Mouse (Mus musculus): Measurements from ENCODE around the gene Ryr3. TPM values are rescaled to one million over a fixed set of nuclear protein-coding genes. Genes with fewer than 3 reads are reported as not detected.

Ryr3 gene
- polyA plus RNA-seq, 1 experiment, result not detected

DNA sequence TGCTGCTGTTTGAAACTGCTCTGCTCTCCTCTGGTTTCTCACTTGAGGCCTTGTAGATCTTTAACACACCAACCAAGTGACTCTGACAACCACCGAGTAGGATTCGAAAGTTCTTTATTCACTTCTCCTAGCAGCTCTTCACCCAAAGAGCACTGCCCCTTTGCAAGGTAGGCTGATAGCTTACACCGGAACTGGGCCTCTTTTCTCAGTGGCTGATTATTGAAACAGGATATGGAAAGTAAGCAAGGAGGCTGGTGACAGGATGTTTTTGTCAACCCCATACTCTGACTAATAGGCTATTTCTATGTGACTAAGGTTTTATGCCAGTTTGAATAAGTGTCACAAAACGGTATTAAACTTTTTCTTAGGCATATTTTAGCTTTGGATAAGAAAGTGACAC lies 502.2 kb downstream of the Ryr3 start:
- WGBS, result 80% methylated on average over 4 of the region's 4 CpGs

DNA sequence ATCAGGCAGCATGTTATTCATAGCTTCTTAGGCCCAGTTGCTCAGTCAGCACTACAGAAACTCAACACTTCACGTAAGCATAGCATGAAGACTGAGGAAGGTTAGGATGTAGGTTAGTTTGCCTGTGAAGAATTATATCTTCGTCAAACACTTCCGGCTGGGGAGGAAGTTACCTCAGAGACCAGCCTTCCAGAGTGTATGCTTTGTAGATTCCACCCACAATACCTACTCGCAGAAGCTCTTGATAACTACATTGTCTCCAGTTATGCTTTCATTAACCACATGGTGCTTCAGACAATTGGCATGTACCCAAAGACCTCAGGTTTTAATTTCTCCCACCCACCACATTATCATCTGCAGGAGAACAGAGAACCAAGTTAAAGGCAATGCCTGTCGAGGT lies 535.1 kb downstream of the Ryr3 start:
- Histone ChIP-seq H3K27ac (ENCODE audit: insufficient read depth, low read depth, low read length) (no peak overlapping the region), H3K4me3 (ENCODE audit: insufficient read depth, low read depth, low read length) (no peak overlapping the region), H3K4me1 (ENCODE audit: control insufficient read depth, insufficient read depth, low read length) (no peaks in the 10 kb centered on the region)
- TF ChIP-seq POLR2A (IDR thresholded peaks at IDR 0.05; ENCODE audit: insufficient read depth, low read depth, low read length), result no peak
- no peak for TF ChIP-seq CTCF (IDR thresholded peaks at IDR 0.05; ENCODE audit: insufficient read depth, low read depth, low read length)
- 81% methylated on average over 5 of the region's 5 CpGs for WGBS

More for the DNA sequence above, 502.2 kb downstream of the Ryr3 start:
- H3K27ac ChIP-seq (ENCODE audit: insufficient read depth, low read depth, low read length), result no peak overlapping the region
- no peaks in the 10 kb centered on the region for H3K4me1 ChIP-seq (ENCODE audit: control insufficient read depth, insufficient read depth, low read length)
- no peak for TF ChIP-seq CTCF (IDR thresholded peaks at IDR 0.05; ENCODE audit: insufficient read depth, low read depth, low read length)
- no peak for TF ChIP-seq POLR2A (IDR thresholded peaks at IDR 0.05; ENCODE audit: insufficient read depth, low read depth, low read length)
- no peak overlapping the region for H3K4me3 ChIP-seq (ENCODE audit: insufficient read depth, low read depth, low read length)

DNA sequence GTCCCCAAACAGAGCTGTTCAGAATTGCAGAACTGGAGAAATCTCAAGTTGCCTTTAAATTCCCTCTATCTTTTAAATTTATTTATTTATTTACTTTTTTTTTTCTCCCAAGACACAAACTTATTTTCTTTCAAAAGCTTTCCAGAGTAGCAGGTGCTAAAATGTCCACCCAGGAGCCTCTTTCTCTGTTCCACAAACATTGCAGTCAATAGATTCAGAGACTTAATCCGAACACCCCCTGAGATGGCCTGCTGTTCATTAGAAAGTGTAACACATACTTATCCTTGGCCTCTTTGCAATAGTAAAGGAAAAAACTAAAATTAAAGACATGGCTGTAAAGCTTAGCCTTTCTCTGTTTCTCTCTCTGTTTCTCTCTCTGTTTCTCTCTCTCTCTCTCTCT lies 539.6 kb downstream of the Ryr3 start:
- Histone ChIP-seq H3K4me1 (ENCODE audit: control insufficient read depth, insufficient read depth, low read length) (no peaks in the 10 kb centered on the region), H3K4me3 (ENCODE audit: insufficient read depth, low read depth, low read length) (no peak overlapping the region), H3K27ac (ENCODE audit: insufficient read depth, low read depth, low read length) (no peak overlapping the region)
- 70% methylated on average over 1 of the region's 1 CpGs for WGBS
- TF ChIP-seq POLR2A (IDR thresholded peaks at IDR 0.05; ENCODE audit: insufficient read depth, low read depth, low read length) (no peak), CTCF (IDR thresholded peaks at IDR 0.05; ENCODE audit: insufficient read depth, low read depth, low read length) (no peak)

DNA sequence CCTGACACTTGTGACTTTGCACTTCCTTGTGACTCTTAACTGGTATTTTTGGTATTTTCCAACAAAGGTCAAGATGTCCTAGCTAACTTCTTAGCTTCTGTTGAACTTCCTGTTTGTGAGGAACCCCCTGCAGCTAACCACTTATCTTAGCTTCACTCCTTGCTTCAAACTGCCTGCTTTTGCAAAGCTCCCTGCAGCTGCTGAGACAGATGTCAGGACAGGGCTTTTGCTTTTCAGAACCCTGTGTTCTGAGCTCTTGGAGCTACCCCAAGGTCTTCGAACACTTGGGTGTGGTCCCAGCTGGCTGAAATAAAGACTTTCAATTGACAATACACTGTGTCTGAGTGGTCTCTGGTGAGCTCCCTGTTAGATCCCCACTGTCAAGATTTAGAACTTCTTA lies 540.2 kb downstream of the Ryr3 start:
- WGBS, result 36% methylated on average over 1 of the region's 1 CpGs
- TF ChIP-seq CTCF (IDR thresholded peaks at IDR 0.05; ENCODE audit: insufficient read depth, low read depth, low read length) (no peak), POLR2A (IDR thresholded peaks at IDR 0.05; ENCODE audit: insufficient read depth, low read depth, low read length) (no peak)
- no peak overlapping the region for H3K27ac ChIP-seq (ENCODE audit: insufficient read depth, low read depth, low read length)
- no peaks in the 10 kb centered on the region for H3K4me1 ChIP-seq (ENCODE audit: control insufficient read depth, insufficient read depth, low read length)
- H3K4me3 ChIP-seq (ENCODE audit: insufficient read depth, low read depth, low read length), result no peak overlapping the region

DNA sequence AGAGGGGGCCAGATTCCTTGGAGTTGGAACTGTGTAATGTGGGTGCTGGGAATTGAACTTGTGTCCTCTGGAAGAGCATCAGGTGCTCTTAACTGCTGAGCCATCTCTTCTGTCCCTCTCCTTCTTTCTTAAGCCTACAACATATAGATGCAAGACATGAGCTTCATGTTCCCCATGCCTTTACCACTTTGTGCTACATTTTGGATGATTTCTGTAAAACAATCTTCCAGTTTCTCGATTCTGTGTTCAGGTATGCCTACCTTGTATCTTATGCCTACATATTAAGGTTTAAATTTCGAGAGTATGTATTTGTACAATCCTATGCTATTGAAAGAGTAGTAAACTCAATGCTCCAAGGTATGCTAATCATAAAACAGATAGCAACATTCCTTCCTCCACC lies 540.7 kb downstream of the Ryr3 start:
- no peak overlapping the region for H3K27ac ChIP-seq (ENCODE audit: insufficient read depth, low read depth, low read length)
- 89% methylated on average over 2 of the region's 2 CpGs for WGBS

DNA sequence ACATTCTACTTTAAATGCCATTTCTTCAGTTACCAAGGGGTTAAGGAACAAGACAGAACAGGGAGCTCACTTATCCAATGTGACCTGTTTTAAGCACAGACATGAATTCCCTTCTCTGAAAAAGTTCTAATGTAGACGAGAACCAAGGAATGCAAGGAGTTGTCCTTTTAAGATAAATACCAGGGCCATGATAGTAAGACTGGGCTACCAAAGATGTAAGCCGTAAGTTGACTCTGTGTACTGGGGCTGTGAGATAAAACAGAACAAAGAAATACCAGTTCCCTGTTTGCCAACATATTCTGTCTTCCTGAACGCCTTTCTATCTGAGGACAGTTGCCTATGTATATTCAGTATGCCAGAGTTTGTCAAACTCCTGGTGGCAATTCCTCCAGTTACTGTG lies 547.4 kb downstream of the Ryr3 start:
- no peak for TF ChIP-seq CTCF (IDR thresholded peaks at IDR 0.05; ENCODE audit: insufficient read depth, low read depth, low read length)
- no peak for TF ChIP-seq POLR2A (IDR thresholded peaks at IDR 0.05; ENCODE audit: insufficient read depth, low read depth, low read length)
- Histone ChIP-seq H3K4me1 (ENCODE audit: control insufficient read depth, insufficient read depth, low read length) (no peaks in the 10 kb centered on the region), H3K4me3 (ENCODE audit: insufficient read depth, low read depth, low read length) (no peak overlapping the region), H3K27ac (ENCODE audit: insufficient read depth, low read depth, low read length) (no peak overlapping the region)
- WGBS, result 92% methylated on average over 3 of the region's 3 CpGs

More for the DNA sequence above, 540.7 kb downstream of the Ryr3 start:
- no peak for TF ChIP-seq POLR2A (IDR thresholded peaks at IDR 0.05; ENCODE audit: insufficient read depth, low read depth, low read length)
- no peak for TF ChIP-seq CTCF (IDR thresholded peaks at IDR 0.05; ENCODE audit: insufficient read depth, low read depth, low read length)
- Histone ChIP-seq H3K4me3 (ENCODE audit: insufficient read depth, low read depth, low read length) (no peak overlapping the region), H3K4me1 (ENCODE audit: control insufficient read depth, insufficient read depth, low read length) (no peaks in the 10 kb centered on the region)

DNA sequence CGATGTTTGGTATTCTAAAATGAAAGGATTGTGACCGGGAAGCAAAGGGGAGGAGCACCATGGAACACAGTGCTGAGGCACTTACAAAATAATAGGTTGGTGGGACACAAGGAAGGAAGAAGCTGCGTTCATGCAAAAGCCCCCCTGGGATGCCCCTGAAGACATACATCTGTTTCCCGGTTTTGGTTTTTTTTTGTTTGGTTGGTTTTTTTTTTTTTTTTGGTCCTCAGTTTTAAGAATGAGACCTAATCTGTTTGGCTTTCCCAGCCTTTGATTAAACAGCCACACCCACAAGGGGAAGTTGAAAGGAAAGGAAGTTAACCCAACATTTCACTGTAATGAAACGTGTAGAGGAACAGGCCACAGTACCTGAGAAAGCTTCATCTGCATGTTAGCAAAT lies 560.8 kb downstream of the Ryr3 start:
- Histone ChIP-seq H3K27ac (ENCODE audit: insufficient read depth, low read depth, low read length) (no peak overlapping the region), H3K4me3 (ENCODE audit: insufficient read depth, low read depth, low read length) (no peak overlapping the region), H3K4me1 (ENCODE audit: control insufficient read depth, insufficient read depth, low read length) (no peaks in the 10 kb centered on the region)
- TF ChIP-seq POLR2A (IDR thresholded peaks at IDR 0.05; ENCODE audit: insufficient read depth, low read depth, low read length) (no peak), CTCF (IDR thresholded peaks at IDR 0.05; ENCODE audit: insufficient read depth, low read depth, low read length) (no peak)
- WGBS, result 62% methylated on average over 5 of the region's 5 CpGs

DNA sequence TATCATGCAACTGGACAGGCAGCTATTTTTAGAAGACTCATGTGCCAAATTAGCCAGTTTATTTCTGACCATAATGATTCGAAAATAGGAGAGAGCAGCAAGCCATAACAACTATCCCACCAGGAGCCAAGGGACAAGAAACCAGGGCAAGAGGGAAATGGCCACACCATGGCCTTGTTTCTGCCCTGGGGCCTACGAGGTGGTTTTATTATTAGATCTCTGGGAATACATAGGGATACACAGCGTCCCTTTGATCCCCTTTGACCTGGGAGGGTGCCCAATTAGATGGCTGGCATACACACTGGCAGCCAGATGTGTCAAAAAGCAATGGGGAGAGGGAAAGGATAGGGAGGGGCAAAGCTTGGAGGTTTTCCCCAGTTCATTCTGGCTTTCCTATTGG lies 563.1 kb downstream of the Ryr3 start:
- no peaks in the 10 kb centered on the region for H3K4me1 ChIP-seq (ENCODE audit: control insufficient read depth, insufficient read depth, low read length)
- no peak overlapping the region for H3K4me3 ChIP-seq (ENCODE audit: insufficient read depth, low read depth, low read length)
- WGBS, result 74% methylated on average over 3 of the region's 3 CpGs
- H3K27ac ChIP-seq (ENCODE audit: insufficient read depth, low read depth, low read length), result no peak overlapping the region
- TF ChIP-seq CTCF (IDR thresholded peaks at IDR 0.05; ENCODE audit: insufficient read depth, low read depth, low read length), result no peak
- TF ChIP-seq POLR2A (IDR thresholded peaks at IDR 0.05; ENCODE audit: insufficient read depth, low read depth, low read length), result no peak

DNA sequence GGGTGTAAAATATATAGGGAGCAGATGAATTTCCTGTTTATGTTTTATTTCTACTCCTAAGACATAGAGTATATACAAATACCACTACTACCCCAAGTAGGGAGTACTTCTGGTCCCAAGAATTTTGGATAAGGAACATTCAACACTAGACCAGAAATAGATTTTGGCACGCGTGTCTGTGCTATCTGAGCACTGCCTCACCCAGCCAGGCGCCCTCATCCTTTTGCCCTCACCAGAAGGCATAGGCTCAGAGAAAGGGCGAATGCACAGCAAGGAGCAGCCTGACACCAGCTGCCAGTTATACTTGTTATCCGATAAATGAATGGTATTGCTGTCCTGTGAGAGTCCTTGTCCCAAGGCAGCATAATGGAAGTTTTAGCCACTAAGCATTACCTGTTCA lies 579.7 kb downstream of the Ryr3 start:
- Histone ChIP-seq H3K4me1 (ENCODE audit: control insufficient read depth, insufficient read depth, low read length) (peaks cover 2% of the 10 kb centered on the region; the same call in 1 of the 2 replicates), H3K27ac (ENCODE audit: insufficient read depth, low read depth, low read length) (no peak overlapping the region), H3K4me3 (ENCODE audit: insufficient read depth, low read depth, low read length) (no peak overlapping the region)
- 90% methylated on average over 5 of the region's 5 CpGs for WGBS
- no peak for TF ChIP-seq CTCF (IDR thresholded peaks at IDR 0.05; ENCODE audit: insufficient read depth, low read depth, low read length)
- TF ChIP-seq POLR2A (IDR thresholded peaks at IDR 0.05; ENCODE audit: insufficient read depth, low read depth, low read length), result no peak

DNA sequence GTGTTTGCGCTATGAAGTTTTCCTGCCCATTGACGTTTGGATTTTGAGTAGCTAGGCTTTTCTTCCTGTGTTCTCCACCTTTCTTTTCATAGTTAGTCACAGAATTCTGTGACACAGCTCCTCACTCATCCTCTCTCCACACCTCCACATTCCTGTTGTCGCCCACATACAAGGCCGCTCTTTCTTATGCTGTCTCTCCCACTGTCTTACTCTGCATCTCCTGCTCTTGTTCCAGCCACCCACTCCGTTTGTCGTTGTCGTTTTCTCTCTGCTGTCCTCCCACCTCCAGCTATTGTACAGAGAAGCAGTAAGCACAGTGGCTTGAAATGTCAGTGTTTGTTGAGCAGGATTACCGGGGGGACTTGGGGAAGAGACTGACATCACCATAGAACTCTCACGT lies 584.4 kb downstream of the Ryr3 start:
- 60% methylated on average over 9 of the region's 9 CpGs for WGBS
- H3K4me1 ChIP-seq (ENCODE audit: control insufficient read depth, insufficient read depth, low read length), result peaks cover 2% of the 10 kb centered on the region; the same call in 1 of the 2 replicates
- no peak for TF ChIP-seq CTCF (IDR thresholded peaks at IDR 0.05; ENCODE audit: insufficient read depth, low read depth, low read length)
- no peak for TF ChIP-seq POLR2A (IDR thresholded peaks at IDR 0.05; ENCODE audit: insufficient read depth, low read depth, low read length)
- no peak overlapping the region for H3K27ac ChIP-seq (ENCODE audit: insufficient read depth, low read depth, low read length)
- H3K4me3 ChIP-seq (ENCODE audit: insufficient read depth, low read depth, low read length), result no peak overlapping the region

Data from olfactory bulb, adult 2 months (tissue).